Mouse (Mus musculus): ENCODE results near the gene Chn1. TPM values are rescaled to one million over a fixed set of nuclear protein-coding genes. Genes with fewer than 3 reads are reported as not detected.

Chn1 gene
- total and polyA plus RNA-seq, 2 experiments from 2014 or later: 68.8 to 111 TPM

GRCm38 (mm10) chr2:73580720-73581119 is 194.4 kb downstream of the Chn1 start:
- H3K4me2 ChIP-seq (ENCODE audit: low read depth, low read length): no peak overlapping the region
- ATAC-seq: no peak
- H3K4me1 ChIP-seq (ENCODE audit: insufficient read depth, low read length): no peaks in the 10 kb centered on the region; the same call in 1 of the 2 replicates
- H3K9me3 ChIP-seq (ENCODE audit: low read length): no peaks in the 10 kb centered on the region
- H3K36me3 ChIP-seq (ENCODE audit: insufficient read depth, low read length): no peaks in the 10 kb centered on the region
- H3K27ac ChIP-seq: no peak overlapping the region
- H3K4me3 ChIP-seq (ENCODE audit: low read length): no peak overlapping the region
- DNase-seq (ENCODE audit: low spot score): no peak
- 93% methylated on average over 5 of the region's 5 CpGs for WGBS
- no peak overlapping the region for H3K9ac ChIP-seq (replicated peaks; ENCODE audit: low read length)
- no peaks in the 10 kb centered on the region for H3K27me3 ChIP-seq (ENCODE audit: insufficient read depth, low read length)
- no peak for TF ChIP-seq CTCF (IDR thresholded peaks at IDR 0.05; ENCODE audit: low read depth)

DNA sequence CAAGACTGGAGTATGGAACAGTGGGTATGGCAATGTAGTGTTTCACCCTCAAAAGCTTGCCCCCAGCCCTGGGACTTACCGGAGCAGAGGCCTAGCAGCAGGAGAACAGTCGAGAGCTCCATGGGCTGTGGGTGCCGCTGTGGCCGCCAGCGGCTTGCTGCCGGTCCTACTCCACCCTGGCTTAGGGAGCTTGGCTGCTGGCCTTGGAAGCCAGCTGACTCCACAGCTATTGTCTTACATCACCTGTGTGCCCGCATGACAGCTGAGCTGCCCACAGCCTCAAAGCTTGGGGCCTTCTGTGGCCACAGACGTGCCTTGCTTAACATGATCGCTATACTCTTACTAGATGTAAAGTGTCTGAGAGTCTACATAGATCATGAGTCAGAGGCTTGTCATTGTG is 195.0 kb downstream of the Chn1 start, which contains the start of gene Chrna1:
TSS of gene Chrna1 (minus strand) at position 173 of the 400 bp plus-strand sequence.
- ATAC-seq (no peak), DNase-seq (ENCODE audit: low spot score) (no peak)
- Histone ChIP-seq H3K27me3 (ENCODE audit: insufficient read depth, low read length) (no peaks in the 10 kb centered on the region), H3K36me3 (ENCODE audit: insufficient read depth, low read length) (no peaks in the 10 kb centered on the region), H3K27ac (no peak within 1 kb of the TSS), H3K9me3 (ENCODE audit: low read length) (no peaks in the 10 kb centered on the region), H3K4me1 (ENCODE audit: insufficient read depth, low read length) (no peaks in the 10 kb centered on the region; the same call in 1 of the 2 replicates), H3K9ac (replicated peaks; ENCODE audit: low read length) (no peak within 1 kb of the TSS), H3K4me3 (ENCODE audit: low read length) (no peak within 1 kb of the TSS), H3K4me2 (ENCODE audit: low read depth, low read length) (no peak within 1 kb of the TSS)
- WGBS: 91% methylated on average over 9 of the region's 9 CpGs
- TF ChIP-seq CTCF (IDR thresholded peaks at IDR 0.05; ENCODE audit: low read depth): no peak

- no peak for TF ChIP-seq CTCF (IDR thresholded peaks at IDR 0.05; ENCODE audit: low read depth)
- Histone ChIP-seq H3K27ac (no peak overlapping the region), H3K4me3 (ENCODE audit: low read length) (no peak overlapping the region), H3K36me3 (ENCODE audit: insufficient read depth, low read length) (no peaks in the 10 kb centered on the region), H3K27me3 (ENCODE audit: insufficient read depth, low read length) (no peaks in the 10 kb centered on the region), H3K4me1 (ENCODE audit: insufficient read depth, low read length) (no peaks in the 10 kb centered on the region), H3K9me3 (ENCODE audit: low read length) (no peaks in the 10 kb centered on the region), H3K4me2 (ENCODE audit: low read depth, low read length) (no peak overlapping the region), H3K9ac (replicated peaks; ENCODE audit: low read length) (no peak overlapping the region)
- ATAC-seq (no peak), DNase-seq (ENCODE audit: low spot score) (no peak)
- WGBS: 71% methylated on average over 5 of the region's 5 CpGs
Measured at GRCm38 (mm10) chr2:73579168-73579567, 196.0 kb downstream of the Chn1 start.

- no peaks in the 10 kb centered on the region for H3K36me3 ChIP-seq (ENCODE audit: insufficient read depth, low read length)
- ATAC-seq: no peak
- no peak overlapping the region for H3K4me3 ChIP-seq (ENCODE audit: low read length)
- no peak overlapping the region for H3K4me2 ChIP-seq (ENCODE audit: low read depth, low read length)
- DNase-seq (ENCODE audit: low spot score): no peak
- no peaks in the 10 kb centered on the region for H3K9me3 ChIP-seq (ENCODE audit: low read length)
- H3K27ac ChIP-seq: no peak overlapping the region
- H3K9ac ChIP-seq (replicated peaks; ENCODE audit: low read length): no peak overlapping the region
- no peaks in the 10 kb centered on the region for H3K4me1 ChIP-seq (ENCODE audit: insufficient read depth, low read length)
- WGBS: 81% methylated on average over 6 of the region's 6 CpGs
- no peak for TF ChIP-seq CTCF (IDR thresholded peaks at IDR 0.05; ENCODE audit: low read depth)
- no peaks in the 10 kb centered on the region for H3K27me3 ChIP-seq (ENCODE audit: insufficient read depth, low read length)
Measured at GRCm38 (mm10) chr2:73574418-73574817, 200.7 kb downstream of the Chn1 start.

DNA sequence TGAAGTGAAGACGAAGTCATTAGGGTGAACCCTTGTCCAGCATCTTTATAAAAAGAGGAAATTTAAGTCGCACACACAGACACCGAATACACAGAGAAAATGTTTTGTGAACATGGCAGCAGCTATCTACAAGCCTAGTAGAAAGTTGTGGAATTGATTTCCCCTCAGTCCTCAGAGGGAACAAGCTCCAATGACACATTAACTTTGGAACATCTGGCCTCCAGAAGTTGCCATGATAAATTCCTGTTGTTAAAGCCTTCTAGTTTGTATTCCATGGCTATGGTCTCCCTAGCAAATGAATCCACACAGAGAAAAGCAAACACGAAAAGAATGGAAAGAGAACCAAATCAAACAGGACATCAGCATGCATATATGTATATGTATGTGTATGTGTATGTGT is 201.6 kb downstream of the Chn1 start:
- no peaks in the 10 kb centered on the region for H3K9me3 ChIP-seq (ENCODE audit: low read length)
- ATAC-seq: no peak
- no peaks in the 10 kb centered on the region for H3K27me3 ChIP-seq (ENCODE audit: insufficient read depth, low read length)
- TF ChIP-seq CTCF (IDR thresholded peaks at IDR 0.05; ENCODE audit: low read depth): no peak
- DNase-seq (ENCODE audit: low spot score): no peak
- H3K4me1 ChIP-seq (ENCODE audit: insufficient read depth, low read length): no peaks in the 10 kb centered on the region
- no peak overlapping the region for H3K4me2 ChIP-seq (ENCODE audit: low read depth, low read length)
- WGBS: 85% methylated on average over 4 of the region's 4 CpGs
- no peak overlapping the region for H3K9ac ChIP-seq (replicated peaks; ENCODE audit: low read length)
- H3K36me3 ChIP-seq (ENCODE audit: insufficient read depth, low read length): no peaks in the 10 kb centered on the region
- H3K4me3 ChIP-seq (ENCODE audit: low read length): no peak overlapping the region
- no peak overlapping the region for H3K27ac ChIP-seq

GRCm38 (mm10) chr2:73572539-73573372 is 202.4 kb downstream of the Chn1 start:
- H3K9ac ChIP-seq (replicated peaks; ENCODE audit: low read length): peak overlapping the region; percentile 18
- WGBS: 11% methylated on average over 23 of the region's 23 CpGs
- H3K4me3 ChIP-seq (ENCODE audit: low read length): peak overlapping the region; percentile 23
- peak; percentile 97 for TF ChIP-seq CTCF (IDR thresholded peaks at IDR 0.05; ENCODE audit: low read depth)
- H3K27me3 ChIP-seq (ENCODE audit: insufficient read depth, low read length): no peaks in the 10 kb centered on the region
- peak overlapping the region; percentile 71 for H3K27ac ChIP-seq
- H3K4me2 ChIP-seq (ENCODE audit: low read depth, low read length): peak overlapping the region; percentile 55
- DNase-seq (ENCODE audit: low spot score) (peak; percentile 96), ATAC-seq (peak; percentile 95)
- no peaks in the 10 kb centered on the region for H3K9me3 ChIP-seq (ENCODE audit: low read length)
- H3K4me1 ChIP-seq (ENCODE audit: insufficient read depth, low read length): no peaks in the 10 kb centered on the region
- no peaks in the 10 kb centered on the region for H3K36me3 ChIP-seq (ENCODE audit: insufficient read depth, low read length)

- Histone ChIP-seq H3K9ac (replicated peaks; ENCODE audit: low read length) (no peak overlapping the region), H3K27me3 (ENCODE audit: insufficient read depth, low read length) (no peaks in the 10 kb centered on the region), H3K4me1 (ENCODE audit: insufficient read depth, low read length) (no peaks in the 10 kb centered on the region), H3K27ac (no peak overlapping the region), H3K36me3 (ENCODE audit: insufficient read depth, low read length) (no peaks in the 10 kb centered on the region), H3K9me3 (ENCODE audit: low read length) (no peaks in the 10 kb centered on the region), H3K4me2 (ENCODE audit: low read depth, low read length) (no peak overlapping the region), H3K4me3 (ENCODE audit: low read length) (no peak overlapping the region)
- WGBS: 68% methylated on average over 6 of the region's 6 CpGs
- no peak for TF ChIP-seq CTCF (IDR thresholded peaks at IDR 0.05; ENCODE audit: low read depth)
- ATAC-seq (no peak), DNase-seq (ENCODE audit: low spot score) (no peak)
Measured at GRCm38 (mm10) chr2:73571901-73572300, 203.2 kb downstream of the Chn1 start.

Data from hindbrain, postnatal 0 days (tissue).